Mouse (Mus musculus): Measurements from ENCODE around the gene Mindy4b-ps.

DNA sequence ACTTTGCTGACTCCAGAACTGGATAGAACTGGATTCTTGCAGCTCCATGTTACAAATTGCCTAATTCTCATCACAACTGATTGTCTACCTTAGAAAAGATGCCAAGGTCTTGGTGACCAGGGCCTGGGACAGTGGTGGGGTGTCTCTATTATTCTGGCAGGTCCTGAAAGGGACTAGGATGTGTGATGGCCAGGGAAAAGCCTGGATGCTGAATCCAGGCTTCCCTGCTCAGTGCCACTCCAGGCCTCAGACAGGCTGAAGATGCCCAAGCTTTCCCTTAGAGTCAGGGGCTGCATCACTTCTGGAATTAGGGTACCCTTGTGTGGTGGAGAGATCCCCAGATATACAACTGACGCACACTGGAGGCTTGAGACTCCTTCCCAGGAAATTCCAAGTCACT lies 7.8 kb upstream of the Mindy4b-ps start:
- no peak for TF ChIP-seq CTCF (IDR thresholded peaks at IDR 0.05; ENCODE audit: low read depth)
- TF ChIP-seq EP300 (optimal IDR thresholded peaks at IDR 0.05) = no peak
